Mouse (Mus musculus) liver, adult 2 months (tissue): ENCODE measurements around the gene H2al1e.
"Not testable (repeated sequence)": the region's sequence is repeated elsewhere in the genome, so short reads cannot be mapped to it uniquely, and the experiment has no call there.

Experiments used
- CTCF ChIP-seq: fragments of 200-500 bp; IDR thresholded peaks from 2 replicates; pipeline ENCODE4 v1.5.1; 2011; ENCODE audit warnings: low read depth, low read length, control low read depth
- POLR2A ChIP-seq: fragments of 200-500 bp; IDR thresholded peaks from 2 replicates; pipeline ENCODE4 v1.6.1; 2011; ENCODE audit warnings: low read length, control low read depth; ENCODE audit not compliant: insufficient read depth; ENCODE audit errors: extremely low read depth

DNA sequence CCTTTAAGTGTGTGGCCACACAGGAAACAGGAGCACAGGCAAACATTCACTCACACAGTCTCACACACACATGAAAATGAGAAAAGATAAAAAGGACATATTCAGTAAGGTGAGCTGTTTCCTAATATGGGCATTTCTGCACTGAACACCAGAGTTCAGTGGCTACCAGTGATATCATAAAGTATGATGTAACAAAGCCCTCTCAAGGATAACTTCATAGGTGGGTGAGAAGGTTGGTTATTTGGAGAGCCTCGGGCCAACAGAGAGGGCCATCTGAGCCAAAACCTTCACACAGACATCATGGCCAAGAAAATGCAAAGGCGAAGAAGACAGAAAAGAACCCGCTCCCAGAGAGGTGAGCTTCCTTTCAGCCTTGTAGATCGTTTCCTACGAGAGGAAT is 12.6 kb downstream of the H2al1e start, which contains the start of gene H2al1i:
- not testable (repeated sequence) for TF ChIP-seq CTCF, POLR2A
